Mouse (Mus musculus): ENCODE results near the gene Casp8ap2. TPM values are rescaled to one million over a fixed set of nuclear protein-coding genes. Genes with fewer than 3 reads are reported as not detected.

Casp8ap2 gene
- total RNA-seq, 2 experiments from 2014 or later = 9.7 to 10.1 TPM

- DNase-seq (ENCODE audit: low spot score in 2 of 2) = no peak
These were observed 50.6 kb downstream of the Casp8ap2 start for GRCm38 (mm10) chr4:32665843-32666242.

- DNase-seq (ENCODE audit: low spot score in 2 of 2) = no peak
These were observed 53.0 kb downstream of the Casp8ap2 start for GRCm38 (mm10) chr4:32668291-32668690.

DNA sequence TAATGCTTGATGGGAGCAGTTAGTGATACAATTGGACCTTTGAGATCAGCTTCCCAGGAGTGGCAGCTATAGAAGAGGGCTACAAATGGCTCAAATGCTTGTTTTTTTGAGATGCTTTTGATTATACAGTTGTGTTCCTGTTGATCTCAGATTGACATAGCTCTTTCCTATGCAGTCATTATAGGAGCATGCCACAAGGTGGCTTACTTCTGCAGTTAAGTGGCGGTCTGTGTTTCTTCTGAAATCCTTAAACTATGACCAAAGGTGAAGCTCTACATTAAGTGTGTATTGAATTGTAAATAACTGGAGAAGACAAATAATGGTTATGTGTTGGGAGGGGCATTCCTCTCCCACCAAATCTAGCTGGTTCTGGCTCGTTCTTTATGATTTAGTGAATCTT is 54.6 kb downstream of the Casp8ap2 start:
- DNase-seq (ENCODE audit: low spot score in 2 of 2) = no peak

DNA sequence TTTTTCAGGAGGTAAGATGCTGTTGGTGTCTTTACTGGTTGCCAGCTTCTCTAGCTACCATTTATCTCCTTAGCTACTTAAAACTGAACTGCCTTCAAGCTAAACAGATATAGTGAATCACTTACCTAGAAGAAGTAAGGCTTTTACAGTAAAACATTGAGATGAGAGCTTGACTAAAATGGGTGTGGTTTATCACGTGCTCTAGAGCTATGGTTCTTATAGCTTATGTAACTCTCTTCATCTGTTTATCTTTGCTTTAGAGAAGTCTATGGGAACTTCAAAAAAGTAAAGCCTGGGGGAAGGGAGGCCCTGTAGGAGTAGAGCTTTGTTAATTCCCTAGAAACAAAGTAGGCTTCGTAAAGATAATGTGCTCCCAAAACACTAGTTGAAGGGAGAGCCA is 58.8 kb downstream of the Casp8ap2 start:
- no peak for DNase-seq (ENCODE audit: low spot score in 2 of 2)

DNA sequence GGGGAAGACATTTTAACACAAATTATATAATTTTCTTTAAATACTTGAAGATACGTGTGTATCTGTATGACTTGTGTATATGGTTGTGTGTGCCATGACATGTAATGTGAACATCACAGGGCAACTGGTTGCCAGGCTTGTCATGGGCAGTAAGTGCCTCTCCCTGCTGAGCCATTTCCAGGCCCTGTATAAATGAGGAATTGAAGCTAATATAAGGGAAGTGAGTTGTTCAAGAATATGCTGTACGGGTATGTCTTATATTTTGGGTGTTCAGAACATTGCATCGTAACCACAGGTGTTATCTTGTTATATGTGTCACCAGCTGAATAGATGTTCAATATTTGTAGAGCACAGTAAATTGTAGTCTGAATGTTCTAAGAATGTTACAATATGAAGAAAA is 62.2 kb downstream of the Casp8ap2 start:
- DNase-seq (ENCODE audit: low spot score in 2 of 2) = no peak

DNA sequence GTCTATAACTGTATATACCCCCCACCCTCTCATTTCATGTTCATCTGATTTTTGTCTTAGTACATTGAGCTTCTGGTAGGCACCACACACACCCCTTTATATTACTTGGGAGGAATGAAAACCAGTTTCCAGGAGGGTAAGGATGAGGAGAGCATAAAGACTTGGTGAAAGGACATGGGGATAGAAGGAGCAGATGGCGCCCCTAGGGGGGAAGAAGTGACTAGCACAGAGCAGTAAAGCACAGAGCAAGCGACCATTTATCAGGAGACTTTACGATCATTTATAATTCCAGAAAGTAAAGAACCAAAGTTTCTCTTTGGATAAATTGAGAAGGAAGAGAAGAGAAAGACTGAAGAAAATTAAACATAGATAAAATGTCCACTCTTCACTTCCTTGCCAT is 65.6 kb downstream of the Casp8ap2 start:
- DNase-seq (ENCODE audit: low spot score in 2 of 2) = no peak

- DNase-seq (ENCODE audit: low spot score in 2 of 2) = no peak
These were observed 67.2 kb downstream of the Casp8ap2 start for GRCm38 (mm10) chr4:32682471-32682870.

GRCm38 (mm10) chr4:32683061-32683582 is 67.9 kb downstream of the Casp8ap2 start:
- no peak for DNase-seq (ENCODE audit: low spot score in 2 of 2)

Other genes starting within 250 kb of the Casp8ap2 start
- gene Gja10, start 12.7 kb upstream of the Casp8ap2 start, total RNA-seq (2021) = not detected
- gene Mdn1, start 41.7 kb downstream of the Casp8ap2 start, total RNA-seq (2021) = 10 to 100 TPM; 30.0 to 35.0 TPM
- gene Lyrm2, start 184.8 kb downstream of the Casp8ap2 start, total RNA-seq (2021) = 10 to 100 TPM; 38.7 to 41.5 TPM